Mouse (Mus musculus): ENCODE data around the gene Pou4f2.

Gene Pou4f2

GRCm38 (mm10) chr8:78419272-78419671 is 17.2 kb downstream of the Pou4f2 start:
- no peak for DNase-seq (ENCODE audit: low read depth)

- DNase-seq (ENCODE audit: low read depth), result no peak
Measured at GRCm38 (mm10) chr8:78390756-78391155, 45.7 kb downstream of the Pou4f2 start.

Measured in c-Kit-positive CD71-negative TER-119-negative erythroid progenitor cells, embryonic 14.5 days (primary cell).